Mouse (Mus musculus): Measurements from ENCODE around the gene Camk1d.

Camk1d gene

DNA sequence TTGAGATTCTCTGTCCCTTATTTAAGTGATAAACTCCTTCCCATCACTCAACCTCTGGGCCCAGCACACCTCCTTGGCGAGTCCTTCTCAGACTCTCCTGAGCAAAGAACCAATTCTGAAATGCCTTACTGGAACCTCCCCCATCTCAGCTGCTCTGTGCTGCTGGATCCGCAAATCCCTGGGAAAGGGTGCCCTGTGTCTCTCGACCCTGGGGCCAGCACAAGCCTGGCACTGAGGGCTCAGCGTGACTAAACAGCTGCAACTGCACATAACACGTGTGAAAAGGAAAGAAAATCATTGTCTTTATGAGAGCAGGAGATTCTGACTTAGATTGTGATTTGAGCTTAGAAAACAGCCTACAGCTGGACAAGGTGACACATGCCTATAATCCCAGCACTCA lies 52.4 kb downstream of the Camk1d start:
- DNase-seq (ENCODE audit: low spot score): no peak

DNA sequence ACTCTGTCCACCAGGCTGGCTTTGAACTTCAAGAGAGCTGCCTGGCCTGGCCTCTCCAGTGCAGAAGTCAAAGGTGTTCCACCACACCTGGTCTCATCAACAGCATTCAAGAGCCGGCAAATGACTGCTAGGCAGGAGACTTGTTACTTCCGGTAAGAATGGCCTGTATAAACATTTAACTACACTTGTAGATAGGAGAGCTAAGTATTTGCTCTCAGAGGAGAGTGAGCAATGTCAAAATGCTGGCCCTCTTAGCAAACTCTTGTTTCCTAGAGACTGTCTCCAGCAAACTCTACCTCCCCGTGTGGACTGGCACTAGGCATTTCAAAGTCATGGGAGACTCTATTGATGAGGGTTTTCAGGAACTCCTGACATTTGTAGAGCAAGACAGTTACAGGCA lies 56.3 kb downstream of the Camk1d start:
- no peak for DNase-seq (ENCODE audit: low spot score)

- DNase-seq (ENCODE audit: low spot score): no peak
Measured at GRCm38 (mm10) chr2:5656326-5656725, 58.0 kb downstream of the Camk1d start.

DNA sequence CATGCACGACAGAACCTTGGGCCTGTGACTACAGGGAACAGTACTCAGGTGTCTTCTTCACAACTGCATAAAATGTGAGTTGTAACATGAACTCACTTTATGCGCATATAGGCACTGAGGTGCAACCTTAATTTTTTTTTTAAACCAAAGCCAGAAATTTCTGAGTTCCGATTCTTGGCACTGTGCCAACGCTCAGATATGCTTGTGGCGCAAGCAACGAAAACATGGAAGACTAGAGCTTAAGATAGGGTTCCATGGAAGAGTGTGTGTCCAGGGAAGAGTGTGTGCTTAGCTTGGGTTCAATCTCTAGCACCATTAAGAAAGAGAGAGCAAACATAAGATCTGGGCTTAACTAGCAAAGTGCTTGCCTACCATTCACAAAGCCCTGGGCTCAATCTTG lies 62.2 kb downstream of the Camk1d start:
- DNase-seq (ENCODE audit: low spot score): no peak

DNA sequence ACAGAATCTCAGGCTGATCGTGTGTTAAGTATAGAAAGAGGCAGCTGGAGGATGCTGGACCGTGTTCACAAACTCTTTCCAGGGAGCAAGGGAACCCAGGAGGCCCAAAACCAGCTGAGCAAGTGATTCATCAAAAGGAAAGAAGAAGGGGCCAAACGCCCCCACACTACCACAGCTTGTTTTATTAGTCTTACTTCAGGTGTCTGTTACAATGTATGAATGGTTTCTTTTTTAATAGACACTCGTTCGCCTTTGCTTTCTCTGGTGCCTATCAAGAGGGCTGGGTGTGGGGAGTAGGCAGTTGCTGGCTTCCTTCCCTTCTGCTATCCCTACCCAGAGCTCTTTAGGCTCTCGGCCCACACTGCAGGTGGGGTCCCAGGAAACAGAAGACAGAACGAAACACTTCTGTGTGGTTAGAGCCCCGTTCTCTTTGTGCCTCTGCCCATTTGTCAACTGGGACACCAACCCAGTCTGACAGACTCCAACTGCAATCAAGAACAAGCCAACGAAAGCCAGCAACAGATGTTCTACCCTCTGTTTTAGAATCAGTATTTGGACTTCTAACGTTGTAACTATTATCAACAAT lies 62.9 kb downstream of the Camk1d start:
- DNase-seq (ENCODE audit: low spot score): no peak

- DNase-seq (ENCODE audit: low spot score): no peak
Measured at GRCm38 (mm10) chr2:5649226-5649625, 65.1 kb downstream of the Camk1d start.

GRCm38 (mm10) chr2:5648764-5649163 lies 65.6 kb downstream of the Camk1d start:
- DNase-seq (ENCODE audit: low spot score): no peak

DNA sequence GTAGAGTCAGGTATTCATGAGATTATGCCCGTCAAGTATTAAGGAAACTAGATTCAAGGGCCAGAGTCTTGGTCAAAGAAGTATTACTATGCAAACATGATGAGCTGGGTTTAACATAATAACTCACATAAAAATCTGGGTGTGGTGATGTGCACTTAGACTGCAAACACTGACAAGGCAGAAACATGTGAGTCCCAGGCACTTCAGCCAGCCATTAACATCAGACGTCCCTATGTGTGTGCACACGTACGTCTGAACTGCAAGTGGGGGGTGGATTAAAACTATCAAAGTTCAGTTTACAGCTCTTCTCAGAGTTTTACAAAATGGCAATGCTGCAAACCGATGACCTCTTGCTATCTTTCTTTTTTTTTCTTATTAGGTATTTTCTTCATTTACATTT lies 68.0 kb downstream of the Camk1d start:
- no peak for DNase-seq (ENCODE audit: low spot score)

GRCm38 (mm10) chr2:5645584-5645983 lies 68.7 kb downstream of the Camk1d start:
- DNase-seq (ENCODE audit: low spot score): no peak

DNA sequence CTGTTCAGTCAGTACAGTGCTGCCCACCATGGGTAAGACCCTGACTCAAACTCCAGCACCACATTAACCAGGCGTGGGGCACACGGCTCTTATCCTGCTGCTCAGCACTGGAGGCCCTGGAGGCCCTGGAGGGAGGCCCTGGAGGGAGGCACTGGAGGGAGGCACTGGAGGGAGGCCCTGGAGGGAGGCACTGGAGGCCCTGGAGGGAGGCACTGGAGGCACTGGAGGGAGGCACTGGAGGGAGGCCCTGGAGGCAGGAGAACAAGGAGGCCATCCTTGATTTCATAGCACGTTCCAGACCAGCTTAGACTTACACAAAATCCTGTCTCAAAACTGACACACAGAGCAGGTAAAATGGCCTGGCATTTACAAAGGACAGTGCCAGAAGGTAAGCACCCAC lies 70.4 kb downstream of the Camk1d start:
- no peak for DNase-seq (ENCODE audit: low spot score)

GRCm38 (mm10) chr2:5643226-5643625 lies 71.1 kb downstream of the Camk1d start:
- DNase-seq (ENCODE audit: low spot score): no peak

DNA sequence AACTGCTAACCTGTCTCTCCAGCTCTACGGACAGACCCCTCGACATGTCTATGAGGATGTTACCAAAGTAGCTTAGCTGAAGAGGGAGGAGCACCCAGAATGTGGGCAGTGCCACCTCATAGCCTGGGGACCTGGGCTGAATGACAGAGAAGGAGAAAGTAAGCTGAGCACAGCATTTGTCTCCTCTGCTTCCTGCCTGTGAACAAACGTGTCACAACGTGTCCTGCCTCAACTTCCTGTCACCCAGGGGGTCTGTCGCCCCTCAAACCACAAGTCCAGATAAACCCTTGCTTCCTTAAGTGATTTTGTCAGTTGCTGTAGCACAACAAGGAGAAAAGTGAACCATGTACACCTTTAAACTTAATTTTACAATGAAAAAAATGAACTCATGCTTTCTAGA lies 71.7 kb downstream of the Camk1d start:
- DNase-seq (ENCODE audit: low spot score): no peak

GRCm38 (mm10) chr2:5641678-5642077 lies 72.6 kb downstream of the Camk1d start:
- DNase-seq (ENCODE audit: low spot score): no peak

DNA sequence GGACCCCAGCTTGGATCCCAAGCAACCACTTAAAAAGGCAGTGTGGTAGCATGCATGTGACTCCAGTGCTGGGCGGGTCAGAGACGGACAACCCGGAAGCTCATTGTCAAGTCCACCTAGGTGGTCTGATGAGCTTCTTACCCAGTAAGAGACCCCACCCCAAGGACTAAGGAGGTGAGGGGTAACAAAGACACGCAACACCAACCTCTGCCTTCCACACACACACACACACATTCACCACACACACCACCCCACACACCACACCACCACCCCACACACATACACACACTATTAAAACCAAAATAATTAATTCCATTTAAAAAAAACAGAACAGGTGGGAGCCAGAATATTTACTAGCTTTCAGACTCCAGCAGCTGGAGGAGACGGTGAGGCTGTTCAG lies 73.7 kb downstream of the Camk1d start:
- no peak for DNase-seq (ENCODE audit: low spot score)

DNA sequence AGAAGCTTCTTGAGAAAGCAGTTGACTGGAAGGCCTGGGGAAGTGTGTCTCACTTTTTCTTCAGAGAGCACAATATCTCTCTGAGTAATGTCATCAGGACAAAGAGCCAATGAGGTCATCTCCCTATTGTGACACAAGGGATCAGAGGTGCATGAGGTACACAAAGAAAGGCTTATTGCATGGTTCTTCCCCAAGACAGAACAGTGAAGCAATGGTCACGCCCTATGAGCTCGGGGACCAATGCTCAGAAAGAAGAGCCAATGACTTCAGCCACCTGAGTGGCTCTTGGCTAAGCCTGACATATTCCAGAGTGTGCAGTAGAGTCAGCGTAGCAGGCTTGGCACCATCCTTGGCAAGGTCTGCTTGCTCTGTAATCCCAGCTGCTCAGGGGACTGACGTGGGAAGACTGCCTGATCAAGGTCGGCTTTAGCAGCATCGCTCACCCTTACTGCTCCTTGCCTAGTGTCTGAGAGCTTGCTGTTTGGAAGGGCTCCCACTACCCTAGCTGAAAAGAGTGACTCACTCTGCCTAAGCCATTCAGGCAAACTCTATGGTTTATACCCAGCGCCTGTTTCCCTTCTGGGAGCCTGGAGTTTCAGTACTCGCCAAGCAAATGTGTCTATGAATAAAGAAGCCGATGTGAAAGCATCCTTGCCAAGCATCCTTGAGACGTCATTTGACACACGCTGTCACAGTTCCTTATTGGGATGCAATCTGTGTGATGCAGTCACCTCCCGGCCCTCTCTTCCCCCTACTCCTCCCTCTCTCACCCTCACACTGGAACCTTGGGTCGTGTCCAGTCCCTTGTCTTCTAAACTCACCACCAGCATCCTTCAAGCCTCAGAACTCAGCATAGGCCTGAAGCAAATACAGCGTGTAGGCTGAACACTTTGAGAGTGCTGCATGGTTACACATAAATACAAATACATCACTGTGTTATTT lies 77.2 kb downstream of the Camk1d start:
- DNase-seq (ENCODE audit: low spot score): no peak

- no peak for DNase-seq (ENCODE audit: low spot score)
Measured at GRCm38 (mm10) chr2:5632355-5632684, 82.0 kb downstream of the Camk1d start.

GRCm38 (mm10) chr2:5631676-5632354 lies 82.5 kb downstream of the Camk1d start:
- no peak for DNase-seq (ENCODE audit: low spot score)

- DNase-seq (ENCODE audit: low spot score): no peak
Measured at GRCm38 (mm10) chr2:5630710-5631109, 83.6 kb downstream of the Camk1d start.

DNA sequence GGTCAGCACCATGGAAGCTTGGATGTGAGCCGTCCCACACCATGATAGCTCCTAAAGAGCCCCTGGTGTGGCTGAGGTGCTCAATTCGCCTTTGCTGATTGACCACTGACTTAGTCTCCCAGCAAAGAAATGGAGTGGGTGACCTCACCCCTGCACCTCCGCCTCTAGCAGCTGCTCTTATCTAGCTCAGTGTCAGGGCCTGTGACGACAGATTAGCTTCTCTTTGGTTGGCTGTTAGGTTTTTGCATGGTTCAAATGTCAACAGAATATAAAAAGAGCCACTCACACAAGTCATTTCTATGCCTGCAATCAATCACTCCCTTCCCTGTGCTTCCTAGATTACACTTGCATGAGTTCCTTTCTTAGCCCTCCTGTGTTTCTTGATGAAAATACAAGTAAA lies 89.9 kb downstream of the Camk1d start:
- no peak for DNase-seq (ENCODE audit: low spot score)

DNA sequence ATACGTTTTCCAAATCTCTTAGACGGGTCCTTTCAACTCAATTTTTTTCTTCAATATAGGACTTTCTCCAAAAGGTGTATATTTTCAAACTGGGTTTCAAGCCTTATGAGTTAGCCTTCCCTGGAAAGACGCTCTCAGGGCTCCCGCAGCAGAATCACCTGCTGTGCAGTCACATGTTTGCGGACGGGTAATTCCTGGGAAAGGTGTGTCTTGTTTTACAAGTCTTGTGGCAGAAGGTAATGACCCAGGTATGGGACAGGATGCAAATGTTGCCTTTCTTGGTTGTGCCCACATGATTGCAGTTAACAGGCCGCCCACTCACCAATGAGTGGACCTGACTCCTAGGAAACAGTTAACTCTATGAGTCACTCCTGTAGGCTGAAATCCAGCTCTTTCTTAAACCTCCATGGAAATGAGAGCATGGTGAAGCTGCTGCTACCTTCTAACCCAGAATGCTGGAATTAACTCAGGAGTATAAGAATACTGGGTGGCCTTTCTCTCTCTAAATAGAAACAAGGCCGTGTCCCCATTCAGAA lies 95.9 kb downstream of the Camk1d start:
- no peak for DNase-seq (ENCODE audit: low spot score)

- DNase-seq (ENCODE audit: low spot score): no peak
Measured at GRCm38 (mm10) chr2:5614896-5615295, 99.4 kb downstream of the Camk1d start.

DNA sequence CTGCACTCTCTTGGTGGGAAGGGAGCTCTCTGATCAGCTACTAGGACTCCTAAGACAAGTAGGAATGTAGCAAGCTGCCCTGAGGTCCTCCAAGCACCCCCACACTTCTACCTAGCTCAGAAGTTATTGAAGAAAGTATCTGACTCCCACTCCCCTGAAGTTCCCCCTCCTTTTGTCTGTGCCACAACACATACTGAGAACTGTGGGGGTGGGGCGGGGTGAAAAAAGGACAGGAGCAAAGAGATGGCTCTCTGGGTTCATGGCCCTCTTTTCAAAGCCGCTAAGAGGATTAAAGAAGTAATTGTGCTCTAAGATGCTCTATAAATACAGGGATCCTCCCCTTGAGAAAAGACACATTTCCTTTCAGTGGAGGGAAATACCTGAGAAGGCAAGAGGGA lies 100.0 kb downstream of the Camk1d start:
- DNase-seq (ENCODE audit: low spot score): peak; percentile 29

All from embryo, embryonic 10.5 days (tissue).